Comparison of ENCODE assay signal across 14 mouse cellular contexts in the genomic region with DNA sequence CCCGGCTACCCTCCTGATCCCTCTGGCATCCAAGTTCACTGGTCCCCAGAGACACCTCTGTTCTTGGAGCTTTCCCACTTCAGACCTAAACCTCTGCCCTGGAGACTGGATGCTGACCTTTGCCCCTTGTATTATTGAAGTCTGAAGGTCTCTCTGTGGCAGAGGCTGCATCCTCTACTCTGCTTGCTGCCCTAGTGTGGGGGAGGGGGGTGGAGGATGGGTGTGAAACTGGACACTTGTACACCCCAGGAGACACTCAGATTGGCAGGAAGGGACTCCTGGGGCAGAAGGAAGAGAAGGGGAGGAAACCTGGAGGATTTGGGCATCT.
DNase-seq lines count a peak whose midpoint lies in the region; ATAC-seq lines count a peak whose summit lies in the region.
"Had no signal": no experiment of that assay in that cellular context is flagged by ENCODE, and none has a peak within 500 bp of the region (broad histone marks: within the 10 kb centered on the region; RNA-seq: fewer than 3 reads in every experiment).

No protein-coding gene starts in this region.

- no peak overlapping the region for H3K4me2 ChIP-seq in midbrain, embryonic 14.5 days (ENCODE audit: low read length)
- no peak overlapping the region for H3K4me2 ChIP-seq in kidney, embryonic 16.5 days (replicated peaks; ENCODE audit: low read depth, low read length)
- 0 out of 2 replicates have a peak overlapping the region, but pooled peaks have one; percentile 7 for H3K4me2 ChIP-seq in neural tube, embryonic 12.5 days (replicated peaks)
- H3K4me2 ChIP-seq: embryonic facial prominence, embryonic 15.5 days had no signal

- H3K27me3 ChIP-seq in midbrain, embryonic 10.5 days (ENCODE audit: low read depth, poor library complexity, severe bottlenecking), result no peaks in the 10 kb centered on the region
- no peaks in the 10 kb centered on the region for H3K27me3 ChIP-seq in midbrain, embryonic 14.5 days (ENCODE audit: control insufficient read depth, insufficient read depth, low read length)
- no peaks in the 10 kb centered on the region for H3K27me3 ChIP-seq in kidney, embryonic 16.5 days (ENCODE audit: insufficient read depth, low read length)
- H3K27me3 ChIP-seq in neural tube, embryonic 12.5 days (replicated peaks), result no peaks in the 10 kb centered on the region
- H3K27me3 ChIP-seq: embryonic facial prominence, embryonic 15.5 days had no signal

- H3K9ac ChIP-seq in midbrain, embryonic 14.5 days (replicated peaks; ENCODE audit: low read length), result no peak overlapping the region
- H3K9ac ChIP-seq in kidney, embryonic 16.5 days (replicated peaks; ENCODE audit: low read length), result no peak overlapping the region; the same call in 1 of the 2 replicates
- no peak overlapping the region for H3K9ac ChIP-seq in neural tube, embryonic 12.5 days
- H3K9ac ChIP-seq: embryonic facial prominence, embryonic 15.5 days had no signal

- peaks cover 79% of the 10 kb centered on the region for H3K4me1 ChIP-seq in midbrain, embryonic 10.5 days
- peaks cover 24% of the 10 kb centered on the region for H3K4me1 ChIP-seq in midbrain, embryonic 14.5 days (ENCODE audit: control insufficient read depth, insufficient read depth, low read length)
- peaks cover 41% of the 10 kb centered on the region for H3K4me1 ChIP-seq in kidney, embryonic 16.5 days (ENCODE audit: insufficient read depth, low read length)
- peaks cover 44% of the 10 kb centered on the region for H3K4me1 ChIP-seq in neural tube, embryonic 12.5 days

- H3K9me3 ChIP-seq in midbrain, embryonic 10.5 days (replicated peaks), result no peaks in the 10 kb centered on the region
- no peaks in the 10 kb centered on the region for H3K9me3 ChIP-seq in midbrain, embryonic 14.5 days (ENCODE audit: control insufficient read depth, low read length)
- no peaks in the 10 kb centered on the region for H3K9me3 ChIP-seq in kidney, embryonic 16.5 days (ENCODE audit: low read length)
- no peaks in the 10 kb centered on the region for H3K9me3 ChIP-seq in neural tube, embryonic 12.5 days
- H3K9me3 ChIP-seq: embryonic facial prominence, embryonic 15.5 days; G1E had no signal

- 5% methylated on average over 1 of the region's 1 CpGs for WGBS in midbrain, embryonic 10.5 days
- 0% methylated on average over 1 of the region's 1 CpGs for WGBS in midbrain, embryonic 14.5 days
- 10% methylated on average over 1 of the region's 1 CpGs for WGBS in kidney, embryonic 16.5 days
- 13% methylated on average over 1 of the region's 1 CpGs for WGBS in neural tube, embryonic 12.5 days

- H3K4me3 ChIP-seq in midbrain, embryonic 10.5 days, result no peak overlapping the region
- H3K4me3 ChIP-seq in midbrain, embryonic 14.5 days (replicated peaks; ENCODE audit: low read depth, low read length), result no peak overlapping the region
- H3K4me3 ChIP-seq in kidney, embryonic 16.5 days (ENCODE audit: low read length), result no peak overlapping the region
- no peak overlapping the region for H3K4me3 ChIP-seq in neural tube, embryonic 12.5 days
- H3K4me3 ChIP-seq: embryonic facial prominence, embryonic 15.5 days; myocyte had no signal

- ATAC-seq in midbrain, embryonic 14.5 days (ENCODE audit: low FRiP score, low TSS enrichment), result no peak
- ATAC-seq in kidney, embryonic 16.5 days (ENCODE audit: low FRiP score, low TSS enrichment), result peak; percentile 28; the same call in 1 of the 2 replicates
- ATAC-seq in neural tube, embryonic 12.5 days (ENCODE audit: low FRiP score, low read depth), result no peak
- ATAC-seq: activated CD4-positive, CD25-positive, alpha-beta regulatory T cell, adult 4 months had no signal

- no peaks in the 10 kb centered on the region for H3K36me3 ChIP-seq in midbrain, embryonic 10.5 days
- H3K36me3 ChIP-seq in midbrain, embryonic 14.5 days (ENCODE audit: control insufficient read depth, insufficient read depth, low read length), result no peaks in the 10 kb centered on the region
- no peaks in the 10 kb centered on the region for H3K36me3 ChIP-seq in kidney, embryonic 16.5 days (ENCODE audit: insufficient read depth, low read length)
- H3K36me3 ChIP-seq in neural tube, embryonic 12.5 days, result no peaks in the 10 kb centered on the region
- H3K36me3 ChIP-seq: embryonic facial prominence, embryonic 15.5 days had no signal

- DNase-seq in embryo, embryonic 10 days (ENCODE audit: low spot score), result peak; percentile 83
- no peak for DNase-seq in embryo, embryonic 9.5 days (ENCODE audit: extremely low spot score)
- DNase-seq in midbrain, embryonic 10.5 days (ENCODE audit: low spot score), result peak; percentile 55
- no peak for DNase-seq in midbrain, embryonic 14.5 days
- no peak for DNase-seq in spleen, postnatal 10 days (ENCODE audit: low spot score in 2 of 2)
- DNase-seq in lung, postnatal 14 days, result no peak
- DNase-seq: retina, postnatal 1 day; thymus, postnatal 14 days had no signal

- peak overlapping the region; percentile 68 for H3K27ac ChIP-seq in midbrain, embryonic 10.5 days (replicated peaks)
- H3K27ac ChIP-seq in midbrain, embryonic 14.5 days (replicated peaks; ENCODE audit: low read depth, low read length), result no peak overlapping the region
- H3K27ac ChIP-seq in kidney, embryonic 16.5 days (ENCODE audit: low read length), result no peak overlapping the region; the same call in 1 of the 2 replicates
- no peak overlapping the region for H3K27ac ChIP-seq in neural tube, embryonic 12.5 days
- H3K27ac ChIP-seq: embryonic facial prominence, embryonic 15.5 days had no signal

Comparison
In these comparisons a context has a peak if more than half of its experiments do, and no peak if none do; other contexts are left out.
1. DNase-seq: peak in embryo, embryonic 10 days (single experiment) and midbrain, embryonic 10.5 days (single experiment); none in embryo, embryonic 9.5 days (single experiment), midbrain, embryonic 14.5 days (single experiment), spleen, postnatal 10 days (0 of 2) and lung, postnatal 14 days (single experiment).